Mouse (Mus musculus) CH12.LX (cell line): ENCODE data around the gene Ptprb. TPM values are rescaled to one million over a fixed set of nuclear protein-coding genes. Genes with fewer than 3 reads are reported as not detected.

Experiments
- DNase-seq: peaks from one replicate; pipeline ENCODE4 v3.0.0-alpha.2; 2013; ENCODE audit errors: extremely low read depth
- H3K27ac ChIP-seq: 2 replicates; pipeline ENCODE4 v1.5.1; 2012; ENCODE audit warnings: low read depth, mild to moderate bottlenecking, control low read depth, moderate library complexity; ENCODE audit not compliant: insufficient read depth
- H3K27me3 ChIP-seq: replicated peaks from 2 replicates; pipeline ENCODE3; 2012; ENCODE audit warnings: inconsistent platforms
- H3K36me3 ChIP-seq, 2 experiments: replicated peaks in 1 of 2; 2 replicates each; pipeline versions ENCODE3 to v1.6.1; 2012; ENCODE audit warnings: inconsistent platforms in 1 of 2, low read length in 1 of 2, mild to moderate bottlenecking in 1 of 2, mixed read lengths in 1 of 2, moderate library complexity in 1 of 2; ENCODE audit not compliant: control insufficient read depth in 1 of 2, insufficient read depth in 1 of 2
- H3K4me1 ChIP-seq, 2 experiments: 2 replicates each; pipeline ENCODE4 v1.6.1; 2012; ENCODE audit warnings: inconsistent platforms in 1 of 2, moderate library complexity in 1 of 2; ENCODE audit not compliant: insufficient read depth in 2 of 2, control insufficient read depth in 1 of 2
- H3K4me2 ChIP-seq: 2 replicates; pipeline ENCODE4 v1.6.1; 2012; ENCODE audit warnings: low read depth, mild to moderate bottlenecking, control low read depth; ENCODE audit not compliant: poor library complexity, insufficient read depth, severe bottlenecking
- H3K4me3 ChIP-seq, 3 experiments: fragments of 150-350 bp in 1 of 3; sonication (generic) in 1 of 3; replicated peaks in 1 of 3; 2 replicates each; pipeline versions ENCODE3 to v1.5.1; 2011 to 2012; ENCODE audit warnings: low read depth in 2 of 3, low read length in 2 of 3, mild to moderate bottlenecking in 2 of 3, moderate library complexity in 2 of 3, control low read depth in 1 of 3, improper control_type of control experiment in 1 of 3, inconsistent platforms in 1 of 3, mixed read lengths in 1 of 3; ENCODE audit not compliant: poor library complexity in 1 of 3
- H3K79me2 ChIP-seq: replicated peaks from 2 replicates; pipeline ENCODE4 v1.6.1; 2012; ENCODE audit warnings: mild to moderate bottlenecking, moderate library complexity; ENCODE audit not compliant: control insufficient read depth, poor library complexity, insufficient read depth, severe bottlenecking; ENCODE audit errors: extremely low read depth
- H3K9ac ChIP-seq: 2 replicates; pipeline ENCODE4 v1.6.1; 2012; ENCODE audit warnings: low read depth, mild to moderate bottlenecking, control low read depth, moderate library complexity; ENCODE audit not compliant: insufficient read depth
- H3K9me3 ChIP-seq: replicated peaks from 2 replicates; pipeline ENCODE3; 2012; ENCODE audit warnings: low read length, inconsistent platforms, mixed read lengths
- E2F4 ChIP-seq: IDR thresholded peaks from 2 replicates; pipeline ENCODE4 v1.6.1; 2011; ENCODE audit warnings: low read depth, low read length, improper control_type of control experiment; ENCODE audit not compliant: insufficient replicate concordance
- IRF4 ChIP-seq: IDR thresholded peaks from 2 replicates; pipeline ENCODE4 v1.6.1; 2014; ENCODE audit warnings: low read depth, mild to moderate bottlenecking, inconsistent platforms, low read length, improper control_type of control experiment
- JUND ChIP-seq: conservative IDR thresholded peaks from 2 replicates; pipeline ENCODE4 v1.6.1; 2011; ENCODE audit warnings: low read depth, low read length, improper control_type of control experiment
- MAFK ChIP-seq: IDR thresholded peaks from 2 replicates; pipeline ENCODE4 v1.6.1; 2011; ENCODE audit warnings: low read length, improper control_type of control experiment; ENCODE audit not compliant: insufficient replicate concordance
- MAZ ChIP-seq: IDR thresholded peaks from 2 replicates; pipeline ENCODE4 v1.6.1; 2012; ENCODE audit warnings: low read depth, mild to moderate bottlenecking, inconsistent platforms, low read length, improper control_type of control experiment, moderate library complexity
- MYC ChIP-seq: IDR thresholded peaks from 2 replicates; pipeline ENCODE4 v1.6.1; 2011; ENCODE audit warnings: low read depth, mild to moderate bottlenecking, improper control_type of control experiment, low read length
- NELFE ChIP-seq: IDR thresholded peaks from 2 replicates; pipeline ENCODE4 v1.6.1; 2011; ENCODE audit warnings: low read depth, low read length, improper control_type of control experiment
- NRF1 ChIP-seq: IDR thresholded peaks from 2 replicates; pipeline ENCODE4 v1.6.1; 2014; ENCODE audit warnings: low read depth, mild to moderate bottlenecking, inconsistent platforms, low read length, improper control_type of control experiment, moderate library complexity
- POLR2AphosphoS2 ChIP-seq: IDR thresholded peaks from 2 replicates; pipeline ENCODE4 v1.6.1; 2011; ENCODE audit warnings: low read depth, low read length, improper control_type of control experiment
- RAD21 ChIP-seq: IDR thresholded peaks from 2 replicates; pipeline ENCODE4 v1.6.1; 2011; ENCODE audit warnings: low read depth, mild to moderate bottlenecking, low read length, improper control_type of control experiment, moderate library complexity
- RCOR1 ChIP-seq: conservative IDR thresholded peaks from 2 replicates; pipeline ENCODE4 v1.6.1; 2012; ENCODE audit warnings: low read depth, mild to moderate bottlenecking, inconsistent platforms, low read length, improper control_type of control experiment
- SIN3A ChIP-seq: IDR thresholded peaks from 2 replicates; pipeline ENCODE4 v1.6.1; 2012; ENCODE audit warnings: low read length, improper control_type of control experiment, inconsistent platforms
- SMC3 ChIP-seq: IDR thresholded peaks from 2 replicates; pipeline ENCODE4 v1.6.1; 2011; ENCODE audit warnings: low read depth, low read length, improper control_type of control experiment
- USF2 ChIP-seq: conservative IDR thresholded peaks from 2 replicates; pipeline ENCODE4 v1.6.1; 2011; ENCODE audit warnings: low read depth, low read length, improper control_type of control experiment
- ZKSCAN1 ChIP-seq: IDR thresholded peaks from 2 replicates; pipeline ENCODE4 v1.6.1; 2012; ENCODE audit warnings: low read depth, inconsistent platforms, low read length, improper control_type of control experiment, borderline replicate concordance
- dilution Hi-C: fragments of 300-500 bp; cut with MboI; formaldehyde crosslinking; loops from 2 replicates; pipeline ENCODE4 v1.14.3; 2020; ENCODE audit warnings: low sequenced_read_pairs; ENCODE audit not compliant: extremely low pct_unique_long_range_greater_than_20kb, extremely low pct_ligation_motif_present
- in situ Hi-C: fragments of 300-500 bp; cut with MboI; formaldehyde crosslinking; loops from 3 replicates; pipeline ENCODE4 v1.14.3; 2019; ENCODE audit warnings: low sequenced_read_pairs, low pct_ligation_motif_present, low pct_unique_long_range_greater_than_20kb, mixed read lengths
- polyA plus RNA-seq: library from polyadenylated mRNA; unstranded; fragments of >175 nt; gene quantifications from 2 replicates; pipeline ENCODE4 v1.2.1, GENCODE M21; 2012; ENCODE audit warnings: low read depth; ENCODE audit not compliant: insufficient read length
- total RNA-seq, 2 experiments: library from RNA; depleted of rRNA; stranded (reverse); fragments of 300-350 nt in 1 of 2; fragments of >200 nt in 1 of 2; gene quantifications; 2 replicates each; pipeline ENCODE4 v1.2.3; 2012 to 2014

The Ptprb gene
- total and polyA plus RNA-seq, 3 experiments = not detected

DNA sequence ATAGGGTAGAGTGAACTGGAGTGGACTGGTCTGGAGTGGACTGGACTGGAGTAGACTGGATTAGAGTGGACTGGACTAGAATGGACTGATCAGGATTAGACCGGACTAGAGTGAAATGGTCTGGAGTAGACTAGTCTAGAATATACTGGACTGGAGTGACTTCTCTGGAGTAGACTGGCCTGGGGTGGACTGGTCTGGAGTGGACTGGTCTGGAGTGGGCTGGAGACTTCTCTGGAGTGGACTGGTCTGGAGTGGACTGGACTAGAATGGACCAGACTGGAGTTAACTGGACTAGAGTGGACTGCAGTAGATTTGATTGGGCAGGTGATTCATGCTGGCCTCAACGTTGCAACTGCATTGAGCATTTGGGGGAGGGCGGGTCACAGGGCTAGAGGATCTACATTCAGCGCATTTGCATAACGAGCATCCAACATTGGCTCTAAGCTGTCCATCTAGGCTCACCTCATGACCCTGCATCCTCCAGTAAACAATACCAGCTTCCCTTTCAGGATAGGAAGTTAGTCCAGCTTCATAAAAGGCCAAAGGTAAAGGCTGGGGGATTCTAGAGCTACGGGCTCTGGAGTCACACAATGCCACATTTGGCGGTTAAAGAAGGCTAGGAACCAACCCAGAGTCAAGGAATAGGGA, 11.5 kb downstream of the Ptprb start:
- Histone ChIP-seq H3K4me2 (no peak overlapping the region), H3K9ac (no peak overlapping the region), H3K79me2 (no peaks in the 10 kb centered on the region), H3K4me3 (no peak overlapping the region), H3K4me1 (peaks cover 10 to 14% of the 10 kb centered on the region in 2 experiments), H3K27me3 (no peaks in the 10 kb centered on the region), H3K36me3 (no peaks in the 10 kb centered on the region), H3K9me3 (no peaks in the 10 kb centered on the region), H3K27ac (no peak overlapping the region)
- dilution Hi-C loops = no loop called here
- DNase-seq = no peak
- TF ChIP-seq NRF1 = no peak
- TF ChIP-seq RCOR1 = no peak
- no peak for TF ChIP-seq MAFK
- TF ChIP-seq RAD21 = no peak
- no peak for TF ChIP-seq SMC3
- TF ChIP-seq IRF4 = no peak
- no peak for TF ChIP-seq MAZ
- no peak for TF ChIP-seq USF2
- TF ChIP-seq MYC = no peak
- no peak for TF ChIP-seq ZKSCAN1
- no peak for TF ChIP-seq NELFE
- no peak for TF ChIP-seq E2F4
- TF ChIP-seq POLR2AphosphoS2 = no peak
- no peak for TF ChIP-seq JUND
- in situ Hi-C loops = no loop called here

GRCm38 (mm10) chr10:116288130-116288529, 12.8 kb downstream of the Ptprb start:
- Histone ChIP-seq H3K9me3 (no peaks in the 10 kb centered on the region), H3K4me1 (peaks cover 10 to 14% of the 10 kb centered on the region in 2 experiments), H3K9ac (no peak overlapping the region), H3K36me3 (no peaks in the 10 kb centered on the region), H3K79me2 (no peaks in the 10 kb centered on the region), H3K27ac (no peak overlapping the region), H3K4me2 (no peak overlapping the region), H3K27me3 (no peaks in the 10 kb centered on the region), H3K4me3 (no peak overlapping the region)
- no peak for DNase-seq
- TF ChIP-seq MAFK (peak; percentile 84), SIN3A (no peak)
- in situ Hi-C loops (no loop called here), dilution Hi-C loops (no loop called here)
